Mouse (Mus musculus) erythroblast, adult 5-6 weeks (primary cell): Measurements from ENCODE around the gene Plxnc1. TPM values are rescaled to one million over a fixed set of nuclear protein-coding genes. Genes with fewer than 3 reads are reported as not detected.

ENCODE experiments used
- ATAC-seq: replicated peaks from 2 replicates; pipeline ENCODE4 v1.8.0; 2016; ENCODE audit warnings: moderate number of reproducible peaks, mild to moderate bottlenecking, moderate TSS enrichment, inconsistent platforms; ENCODE audit not compliant: poor library complexity, low FRiP score, severe bottlenecking
- total RNA-seq, 2 experiments: library from RNA; stranded (forward) in 1 of 2; stranded (reverse) in 1 of 2; fragments of 150-400 nt in 1 of 2; fragments of 200-764, 138-1000 nt in 1 of 2; gene quantifications; 2 replicates each; pipeline versions ENCODE4 v1.2.3 to v1.2.4; 2015 to 2017; ENCODE audit warnings: low replicate concordance in 2 of 2

The Plxnc1 gene
- total RNA-seq, 2 experiments from 2014 or later = 16.9 to 40.6 TPM

GRCm38 (mm10) chr10:94957705-94958104 lies 13.1 kb upstream of the Plxnc1 start:
- ATAC-seq = no peak

- no peak for ATAC-seq
Measured at GRCm38 (mm10) chr10:94947915-94948675, 3.5 kb upstream of the Plxnc1 start.

- ATAC-seq = no peak
Measured at GRCm38 (mm10) chr10:94947386-94947785, 2.8 kb upstream of the Plxnc1 start.

- no peak for ATAC-seq
Measured at GRCm38 (mm10) chr10:94945206-94945711, 624 bp upstream of the Plxnc1 start.

GRCm38 (mm10) chr10:94943846-94944690 lies 567 bp downstream of the Plxnc1 start:
- ATAC-seq = peak; percentile 50

GRCm38 (mm10) chr10:94943401-94943845 lies 1.2 kb downstream of the Plxnc1 start:
- peak; percentile 20 for ATAC-seq

- peak; percentile 26; the same call in 1 of the 2 replicates for ATAC-seq
Measured at GRCm38 (mm10) chr10:94942449-94943041, 2.1 kb downstream of the Plxnc1 start.

- no peak for ATAC-seq
Measured at GRCm38 (mm10) chr10:94941551-94941950, 3.1 kb downstream of the Plxnc1 start.

- no peak for ATAC-seq
Measured at GRCm38 (mm10) chr10:94940786-94941185, 3.8 kb downstream of the Plxnc1 start.

GRCm38 (mm10) chr10:94940061-94940460 lies 4.6 kb downstream of the Plxnc1 start:
- ATAC-seq = no peak

GRCm38 (mm10) chr10:94938899-94939298 lies 5.7 kb downstream of the Plxnc1 start:
- ATAC-seq = no peak

GRCm38 (mm10) chr10:94938320-94938719 lies 6.3 kb downstream of the Plxnc1 start:
- peak; percentile 41 for ATAC-seq

- ATAC-seq = no peak
Measured at GRCm38 (mm10) chr10:94935270-94935669, 9.4 kb downstream of the Plxnc1 start.

- no peak for ATAC-seq
Measured at GRCm38 (mm10) chr10:94934151-94934614, 10.5 kb downstream of the Plxnc1 start.

GRCm38 (mm10) chr10:94931961-94932832 lies 12.4 kb downstream of the Plxnc1 start:
- ATAC-seq = peak; percentile 94

- ATAC-seq = no peak
Measured at GRCm38 (mm10) chr10:94928164-94928563, 16.5 kb downstream of the Plxnc1 start.

GRCm38 (mm10) chr10:94926297-94926696 lies 18.3 kb downstream of the Plxnc1 start:
- no peak for ATAC-seq

- no peak for ATAC-seq
Measured at GRCm38 (mm10) chr10:94924878-94925277, 19.8 kb downstream of the Plxnc1 start.

- no peak for ATAC-seq
Measured at GRCm38 (mm10) chr10:94924450-94924849, 20.2 kb downstream of the Plxnc1 start.
